Mouse (Mus musculus) erythroblast, embryonic 14.5 days (primary cell): ENCODE results near the gene Ldhb. TPM values are rescaled to one million over a fixed set of nuclear protein-coding genes. Genes with fewer than 3 reads are reported as not detected.

Experiments used
- H3K27me3 ChIP-seq: 2 replicates; pipeline ENCODE4 v1.6.1; 2012; ENCODE audit warnings: inconsistent platforms; ENCODE audit not compliant: control insufficient read depth
- H3K36me3 ChIP-seq: 2 replicates; pipeline ENCODE4 v1.6.1; 2012; ENCODE audit warnings: mild to moderate bottlenecking, inconsistent platforms; ENCODE audit not compliant: control insufficient read depth
- H3K4me1 ChIP-seq: 2 replicates; pipeline ENCODE4 v1.6.1; 2012; ENCODE audit warnings: inconsistent platforms; ENCODE audit not compliant: control insufficient read depth
- H3K4me3 ChIP-seq: replicated peaks from 2 replicates; pipeline ENCODE3; 2012; ENCODE audit warnings: moderate library complexity, mild to moderate bottlenecking, inconsistent platforms
- H3K9me3 ChIP-seq: 2 replicates; pipeline ENCODE4 v1.6.1; 2012; ENCODE audit warnings: low read length, inconsistent platforms, mixed read lengths; ENCODE audit not compliant: control insufficient read depth
- GATA1 ChIP-seq: IDR thresholded peaks from 2 replicates; pipeline ENCODE4 v1.6.1; 2012; ENCODE audit warnings: low read length, inconsistent platforms, mixed read lengths
- TAL1 ChIP-seq: IDR thresholded peaks from 3 replicates; pipeline ENCODE4 v1.6.1; 2012; ENCODE audit warnings: low read length, inconsistent platforms, mixed read lengths
- polyA plus RNA-seq: library from polyadenylated mRNA; stranded (reverse); fragments of >175 nt; gene quantifications from 2 replicates; pipeline ENCODE4 v1.2.3, GENCODE M21; 2012

The Ldhb gene
- polyA plus RNA-seq, 1 experiment: not detected

DNA sequence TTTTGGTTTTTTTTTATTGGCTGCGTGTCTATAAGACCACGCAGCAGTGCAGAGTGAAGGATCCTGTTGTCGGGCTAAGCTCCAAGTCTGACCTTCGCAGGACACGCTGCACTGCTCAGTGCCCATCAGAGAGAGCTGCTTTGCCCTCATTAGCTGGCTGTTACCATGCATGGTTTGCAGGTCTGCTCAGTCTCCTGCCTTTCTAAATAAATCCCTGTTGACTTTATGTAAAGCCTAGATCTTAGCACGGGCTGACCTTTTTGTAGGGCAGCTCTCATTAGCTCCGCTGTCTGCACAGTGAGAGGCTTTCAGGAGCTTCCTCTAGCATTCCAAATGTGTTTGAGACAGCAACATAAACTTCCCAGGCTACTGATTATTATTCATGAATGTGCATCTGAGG, 49.7 kb downstream of the Ldhb start:
- no peaks in the 10 kb centered on the region for H3K9me3 ChIP-seq
- H3K27me3 ChIP-seq: no peaks in the 10 kb centered on the region
- H3K4me3 ChIP-seq: no peak overlapping the region
- H3K4me1 ChIP-seq: no peaks in the 10 kb centered on the region
- TF ChIP-seq TAL1 (no peak), GATA1 (no peak)
- H3K36me3 ChIP-seq: no peaks in the 10 kb centered on the region; the same call in 1 of the 2 replicates

DNA sequence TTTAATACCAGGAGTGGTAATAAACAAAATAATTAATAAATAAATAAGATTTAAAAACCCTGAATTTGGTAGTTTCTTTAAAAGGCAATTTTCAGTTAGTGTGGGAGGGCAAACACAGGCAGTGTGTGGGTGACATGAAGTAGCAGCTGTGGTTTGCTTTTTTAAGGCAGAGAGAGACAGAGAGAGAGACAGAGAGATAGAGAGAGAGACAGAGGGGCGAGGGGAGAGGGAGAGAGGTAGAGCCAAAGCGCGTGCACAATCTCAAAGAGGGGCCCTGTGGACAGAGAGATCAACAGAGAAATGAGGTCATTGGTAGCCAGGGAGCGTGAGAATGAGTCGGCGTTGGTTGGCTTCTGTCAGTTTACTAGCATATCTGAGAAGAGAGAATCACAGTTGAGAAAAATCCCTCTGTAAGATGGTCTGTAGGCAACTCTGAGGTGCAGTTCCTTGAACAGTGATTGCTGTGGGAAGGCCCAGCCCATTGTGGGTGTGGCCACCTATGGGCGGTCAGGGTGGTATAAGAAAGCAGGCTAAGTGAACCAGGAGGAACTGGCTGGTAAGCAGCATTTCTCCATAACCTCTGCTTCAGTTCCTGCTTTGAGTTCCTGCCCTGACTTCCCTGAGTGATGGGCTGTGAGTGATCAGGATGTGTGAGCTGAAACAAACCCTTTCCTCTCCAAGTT, 52.3 kb downstream of the Ldhb start:
- no peak overlapping the region for H3K4me3 ChIP-seq
- H3K4me1 ChIP-seq: no peaks in the 10 kb centered on the region
- no peak for TF ChIP-seq TAL1
- TF ChIP-seq GATA1: no peak
- no peaks in the 10 kb centered on the region; the same call in 1 of the 2 replicates for H3K36me3 ChIP-seq
- no peaks in the 10 kb centered on the region for H3K27me3 ChIP-seq
- no peaks in the 10 kb centered on the region for H3K9me3 ChIP-seq

- Histone ChIP-seq H3K4me3 (no peak overlapping the region), H3K9me3 (no peaks in the 10 kb centered on the region), H3K27me3 (no peaks in the 10 kb centered on the region), H3K4me1 (no peaks in the 10 kb centered on the region), H3K36me3 (no peaks in the 10 kb centered on the region; the same call in 1 of the 2 replicates)
- no peak for TF ChIP-seq TAL1
- TF ChIP-seq GATA1: no peak
Measured at GRCm38 (mm10) chr6:142453311-142453710, 54.4 kb downstream of the Ldhb start.

DNA sequence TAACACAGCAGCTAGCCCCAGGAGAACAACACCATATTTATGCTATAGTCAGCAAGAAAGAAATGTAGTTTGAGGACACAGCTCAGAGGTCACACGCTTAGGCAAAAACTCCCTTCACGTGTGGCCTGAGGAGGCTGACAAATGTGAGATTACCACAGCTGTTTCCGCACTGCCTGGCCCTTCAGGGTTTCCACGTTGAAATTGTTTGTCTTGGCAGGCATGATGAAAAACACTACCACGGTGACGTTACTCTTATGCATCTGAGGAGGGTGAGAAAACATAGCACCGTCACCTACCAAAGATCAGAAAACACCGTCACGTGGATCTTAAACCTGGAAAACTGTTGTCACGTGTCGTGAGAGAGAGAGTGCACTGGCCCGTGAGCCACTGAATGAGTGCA, 56.4 kb downstream of the Ldhb start:
- H3K27me3 ChIP-seq: no peaks in the 10 kb centered on the region
- no peaks in the 10 kb centered on the region for H3K9me3 ChIP-seq
- no peaks in the 10 kb centered on the region; the same call in 1 of the 2 replicates for H3K36me3 ChIP-seq
- no peak for TF ChIP-seq GATA1
- TF ChIP-seq TAL1: no peak
- no peaks in the 10 kb centered on the region for H3K4me1 ChIP-seq
- H3K4me3 ChIP-seq: no peak overlapping the region

Other genes with a start within 250 kb of the Ldhb start
- not detected in 2 replicates for gene Iapp, start 209.5 kb downstream of the Ldhb start, polyA plus RNA-seq
- not detected in 2 replicates for gene Slco1a5, start 185.0 kb downstream of the Ldhb start, polyA plus RNA-seq
- gene Pyroxd1, start 162.3 kb downstream of the Ldhb start, polyA plus RNA-seq: 0.01 and 0.04 TPM in 2 replicates
- gene Recql, start 120.9 kb downstream of the Ldhb start, polyA plus RNA-seq: 0.16 and 0.25 TPM in 2 replicates
- 2.0 and 2.1 TPM in 2 replicates for gene Golt1b, start 120.7 kb downstream of the Ldhb start, polyA plus RNA-seq
- 0.02 TPM in 1 of 2 replicates, not detected in the other for gene Spx, start 94.5 kb downstream of the Ldhb start, polyA plus RNA-seq
- 0.01 TPM in 1 of 2 replicates, not detected in the other for gene Gys2, start 34.8 kb downstream of the Ldhb start, polyA plus RNA-seq
- 0.02 TPM in 1 of 2 replicates, not detected in the other for gene Kcnj8, start 63.7 kb upstream of the Ldhb start, polyA plus RNA-seq
- gene Abcc9, start 194.4 kb upstream of the Ldhb start, polyA plus RNA-seq: not detected in 2 replicates
- gene Cmas, start 248.7 kb upstream of the Ldhb start, polyA plus RNA-seq: 26.8 and 34.6 TPM in 2 replicates